Mouse (Mus musculus): Measurements from ENCODE around the gene Olfr1408. TPM values are rescaled to one million over a fixed set of nuclear protein-coding genes. Genes with fewer than 3 reads are reported as not detected.

Gene Olfr1408
- polyA plus RNA-seq (2015; fragmentation: Nextera tagmentation; extraction: Ambion mirVana): not detected in 2 replicates

DNA sequence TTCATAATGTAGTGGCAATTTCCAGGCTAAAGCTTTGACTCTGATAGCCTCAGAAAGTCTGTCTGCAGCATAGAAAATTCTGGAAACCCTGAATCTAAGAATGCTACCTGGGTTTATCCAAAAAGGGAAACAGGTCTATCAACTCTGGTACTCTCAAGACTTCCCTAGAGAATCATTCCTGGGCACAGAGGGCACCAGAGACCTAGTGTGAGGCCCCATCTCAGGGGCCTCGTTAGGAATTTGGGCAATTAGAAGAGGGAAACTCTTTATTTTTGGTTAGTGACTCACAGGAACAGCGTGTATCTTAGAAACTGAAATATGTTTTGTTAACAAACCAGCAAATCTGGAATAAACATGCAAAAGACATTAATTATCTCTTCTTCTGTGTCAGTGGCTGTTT, at the start of gene Olfr1408:
TSS of gene Olfr1408 (minus strand) at position 101 of the 400 bp plus-strand sequence.
- Histone ChIP-seq H3K9me3 (no peaks in the 10 kb centered on the region), H3K4me1 (replicated peaks) (no peaks in the 10 kb centered on the region), H3K27me3 (replicated peaks) (no peaks in the 10 kb centered on the region), H3K4me2 (replicated peaks) (no peak within 1 kb of the TSS), H3K4me3 (replicated peaks) (no peak within 1 kb of the TSS), H3K9ac (no peak within 1 kb of the TSS), H3K27ac (no peak within 1 kb of the TSS), H3K36me3 (no peaks in the 10 kb centered on the region)
- 70% methylated on average over 2 of the region's 2 CpGs for WGBS
- ATAC-seq: no peak

GRCm38 (mm10) chr1:173174154-173174842, 37.1 kb upstream of the Olfr1408 start:
- Histone ChIP-seq H3K27ac (no peak overlapping the region), H3K4me1 (replicated peaks) (no peaks in the 10 kb centered on the region), H3K9me3 (no peaks in the 10 kb centered on the region), H3K4me3 (replicated peaks) (no peak overlapping the region), H3K27me3 (replicated peaks) (no peaks in the 10 kb centered on the region), H3K9ac (no peak overlapping the region), H3K36me3 (no peaks in the 10 kb centered on the region), H3K4me2 (replicated peaks) (no peak overlapping the region)
- peak; percentile 85 for ATAC-seq

Other genes starting within 250 kb of the Olfr1408 start
- gene Apcs, start 242.3 kb downstream of the Olfr1408 start, polyA plus RNA-seq (2015; fragmentation: Nextera tagmentation; extraction: Ambion mirVana): 3.6 and 4.9 TPM in 2 replicates
- not detected in 2 replicates for gene Olfr16, start 187.0 kb downstream of the Olfr1408 start, polyA plus RNA-seq (2015; fragmentation: Nextera tagmentation; extraction: Ambion mirVana)
- gene Olfr1406, start 53.3 kb upstream of the Olfr1408 start, polyA plus RNA-seq (2015; fragmentation: Nextera tagmentation; extraction: Ambion mirVana): not detected in 2 replicates
- gene Olfr218, start 60.4 kb upstream of the Olfr1408 start, polyA plus RNA-seq (2015; fragmentation: Nextera tagmentation; extraction: Ambion mirVana): not detected in 2 replicates
- not detected in 2 replicates for gene Olfr1404, start 75.0 kb upstream of the Olfr1408 start, polyA plus RNA-seq (2015; fragmentation: Nextera tagmentation; extraction: Ambion mirVana)
- 0.23 TPM in 1 of 2 replicates, not detected in the other for gene Fcer1a, start 89.8 kb upstream of the Olfr1408 start, polyA plus RNA-seq (2015; fragmentation: Nextera tagmentation; extraction: Ambion mirVana)
- not detected in 2 replicates for gene Olfr418, start 128.6 kb upstream of the Olfr1408 start, polyA plus RNA-seq (2015; fragmentation: Nextera tagmentation; extraction: Ambion mirVana)
- gene Mptx2, start 140.4 kb upstream of the Olfr1408 start, polyA plus RNA-seq (2015; fragmentation: Nextera tagmentation; extraction: Ambion mirVana): not detected in 2 replicates
- 2.1 and 2.6 TPM in 2 replicates for gene Ackr1, start 196.4 kb upstream of the Olfr1408 start, polyA plus RNA-seq (2015; fragmentation: Nextera tagmentation; extraction: Ambion mirVana)
- 3.7 and 4.4 TPM in 2 replicates for gene Aim2, start 213.5 kb upstream of the Olfr1408 start, polyA plus RNA-seq (2015; fragmentation: Nextera tagmentation; extraction: Ambion mirVana)
- gene Cadm3, start 230.3 kb upstream of the Olfr1408 start, polyA plus RNA-seq (2015; fragmentation: Nextera tagmentation; extraction: Ambion mirVana): 2.2 and 2.4 TPM in 2 replicates